Mouse (Mus musculus) erythroblast, embryonic 14.5 days (primary cell): ENCODE measurements around the gene Olfr263.

ENCODE experiments used
- GATA1 ChIP-seq: IDR thresholded peaks from 2 replicates; pipeline ENCODE4 v1.6.1; 2012; ENCODE audit warnings: low read length, inconsistent platforms, mixed read lengths
- TAL1 ChIP-seq: IDR thresholded peaks from 3 replicates; pipeline ENCODE4 v1.6.1; 2012; ENCODE audit warnings: low read length, inconsistent platforms, mixed read lengths

GRCm38 (mm10) chr13:21169121-21169656 lies 39.8 kb downstream of the Olfr263 start:
- TF ChIP-seq GATA1 = no peak
- TF ChIP-seq TAL1 = no peak
